Comparison of ENCODE assay signal across 15 mouse cellular contexts in genomic region chr7:80799307-80799706, GRCm38 (mm10). TPM values are rescaled to one million over a fixed set of nuclear protein-coding genes. Genes with fewer than 3 reads are reported as not detected.
DNase-seq lines count a peak whose midpoint lies in the region; ATAC-seq lines count a peak whose summit lies in the region.
"Had no signal": no experiment of that assay in that cellular context is flagged by ENCODE, and none has a peak within 500 bp of the region (broad histone marks: within the 10 kb centered on the region; RNA-seq: fewer than 3 reads in every experiment).

No protein-coding gene starts in this region.

- H3K4me3 ChIP-seq in heart, embryonic 16.5 days (ENCODE audit: low read length): no peak overlapping the region
- no peak overlapping the region for H3K4me3 ChIP-seq in forebrain, embryonic 10.5 days
- H3K4me3 ChIP-seq: heart, embryonic 12.5 days; hindbrain, embryonic 13.5 days had no signal

- H3K36me3 ChIP-seq in heart, embryonic 16.5 days (ENCODE audit: control insufficient read depth, insufficient read depth): peaks cover 32% of the 10 kb centered on the region
- peaks cover 46% of the 10 kb centered on the region for H3K36me3 ChIP-seq in forebrain, embryonic 10.5 days (replicated peaks)

- 61% methylated on average over 5 of the region's 5 CpGs for WGBS in heart, embryonic 16.5 days
- 90% methylated on average over 5 of the region's 5 CpGs for WGBS in forebrain, embryonic 10.5 days

- peak overlapping the region; percentile 61; the same call in 1 of the 2 replicates for H3K27ac ChIP-seq in heart, embryonic 16.5 days (ENCODE audit: low read length)
- no peak overlapping the region for H3K27ac ChIP-seq in forebrain, embryonic 10.5 days
- H3K27ac ChIP-seq: hindbrain, embryonic 13.5 days; macrophage had no signal

- H3K9ac ChIP-seq in heart, embryonic 16.5 days (ENCODE audit: low read length): no peak overlapping the region
- H3K9ac ChIP-seq: heart, embryonic 12.5 days; hindbrain, embryonic 13.5 days had no signal

- no peak overlapping the region for H3K4me2 ChIP-seq in heart, embryonic 16.5 days (ENCODE audit: low read depth, low read length)
- H3K4me2 ChIP-seq: heart, embryonic 12.5 days; hindbrain, embryonic 13.5 days had no signal

- intact Hi-C loops in heart, postnatal 25 days (cut with DNase I): loop anchor here (5.0 kb wide), 1 partner anchor 37 kb away; no protein-coding TSS in a partner anchor

- no peaks in the 10 kb centered on the region for H3K27me3 ChIP-seq in heart, embryonic 16.5 days (ENCODE audit: control insufficient read depth, insufficient read depth, low read length)
- H3K27me3 ChIP-seq in forebrain, embryonic 10.5 days (ENCODE audit: poor library complexity, severe bottlenecking): 0 out of 2 replicates have a peak, but pooled peaks cover 5% of the 10 kb centered on the region
- H3K27me3 ChIP-seq: heart, embryonic 12.5 days; hindbrain, embryonic 13.5 days had no signal

- DNase-seq in heart, postnatal 25 days (ENCODE audit: low spot score): no peak
- DNase-seq in T-cell, adult 2 months (ENCODE audit: low spot score): peak; percentile 33
- DNase-seq in lung, postnatal 25 days (ENCODE audit: low spot score): peak; percentile 85
- DNase-seq in thymus, postnatal 10 days (ENCODE audit: low spot score in 2 of 2): peak; percentile 38 to 44
- no peak for DNase-seq in forebrain, embryonic 10.5 days (ENCODE audit: extremely low spot score, low spot score)
- DNase-seq: adrenal gland, postnatal 36 days; B cell, adult 2 months; gastrocnemius, postnatal 10 days; kidney, adult 18-20 months had no signal

- no peaks in the 10 kb centered on the region for H3K9me3 ChIP-seq in heart, embryonic 16.5 days (replicated peaks; ENCODE audit: control insufficient read depth, low read length)
- peaks cover 8% of the 10 kb centered on the region for H3K9me3 ChIP-seq in forebrain, embryonic 10.5 days
- H3K9me3 ChIP-seq: heart, embryonic 12.5 days; hindbrain, embryonic 13.5 days had no signal

- H3K4me1 ChIP-seq in heart, embryonic 16.5 days (ENCODE audit: control insufficient read depth, insufficient read depth, low read length): peaks cover 20% of the 10 kb centered on the region
- H3K4me1 ChIP-seq in forebrain, embryonic 10.5 days: peaks cover 20% of the 10 kb centered on the region

- ATAC-seq in heart, embryonic 16.5 days (replicated peaks; ENCODE audit: extremely low read depth, insufficient read depth, low FRiP score): no peak
- ATAC-seq in activated CD4-positive, CD25-positive, alpha-beta regulatory T cell, adult 4 months: no peak
- ATAC-seq: forebrain, embryonic 16.5 days had no signal

RNA-seq across cellular contexts. Expression of gene Iqgap1, which starts 26.5 kb away (rescaled TPM):
- polyA plus RNA-seq in heart, embryonic 16.5 days (2015; fragmentation: Nextera tagmentation; extraction: Ambion mirVana): 49.0 and 51.6 TPM in 2 replicates
- total RNA-seq in heart, postnatal 25 days (2021): 10 to 100 TPM; 39.8 to 46.7 TPM
- 100 to 1,000 TPM; 203 to 267 TPM for polyA plus RNA-seq in activated CD4-positive, CD25-positive, alpha-beta regulatory T cell, adult 4 months (2017; shearing (Covaris generic))
- 29.1 TPM in 2 replicates for polyA plus RNA-seq in forebrain, embryonic 10.5 days (2016; fragmentation: Nextera tagmentation; extraction: Ambion mirVana)

Comparison
In these comparisons a context has a peak if more than half of its experiments do, and no peak if none do; other contexts are left out.
1. DNase-seq: peak in T-cell, adult 2 months (single experiment), lung, postnatal 25 days (single experiment) and thymus, postnatal 10 days (2 of 2); none in heart, postnatal 25 days (single experiment) and forebrain, embryonic 10.5 days (single experiment).